Mouse (Mus musculus) lung, adult 2 months (tissue): Measurements from ENCODE around the gene Dock11.

ENCODE experiments used
- CTCF ChIP-seq: fragments of 200-500 bp; IDR thresholded peaks from 2 replicates; pipeline ENCODE4 v1.5.1; 2011; ENCODE audit warnings: mild to moderate bottlenecking, low read length, control low read depth; ENCODE audit not compliant: insufficient read depth
- POLR2A ChIP-seq: fragments of 200-500 bp; IDR thresholded peaks from 2 replicates; pipeline ENCODE4 v1.6.1; 2011; ENCODE audit warnings: low read depth, mild to moderate bottlenecking, control low read depth, low read length, borderline replicate concordance; ENCODE audit errors: extremely low read depth

DNA sequence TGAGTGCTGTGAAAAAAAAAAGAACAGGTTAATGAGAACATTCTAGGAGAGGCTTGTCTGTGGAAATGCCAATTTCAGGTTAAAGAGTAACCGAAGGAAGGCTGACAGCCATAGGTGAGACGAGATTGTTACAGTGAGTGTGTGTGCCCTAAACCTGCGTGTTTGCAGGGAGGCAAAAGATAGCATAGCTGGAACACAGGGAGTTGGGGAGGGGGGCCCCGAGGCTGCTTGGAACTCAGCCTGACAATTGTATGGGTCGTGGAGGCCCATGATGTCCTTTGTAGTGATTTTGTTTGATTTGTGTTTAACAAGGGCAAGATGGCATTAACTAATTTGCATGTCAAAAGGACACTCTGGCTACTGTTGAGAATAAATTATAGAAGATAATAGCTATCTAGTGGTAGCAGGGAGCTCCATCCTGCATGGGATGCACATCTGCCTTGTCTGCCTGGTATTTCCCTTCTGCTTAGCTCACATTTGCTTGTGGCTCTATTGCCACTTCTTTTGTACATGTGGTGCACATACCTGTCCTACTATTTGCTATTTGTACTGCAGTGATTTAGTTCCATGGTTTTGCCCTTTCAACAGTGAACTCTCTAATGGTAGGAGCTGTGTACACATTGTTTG lies 109.3 kb downstream of the Dock11 start:
- TF ChIP-seq CTCF, result no peak
- TF ChIP-seq POLR2A, result no peak
